Mouse (Mus musculus) E14TG2a.4 (cell line): ENCODE data around the gene Frat1.
A peak's percentile ranks its signal among the peaks of the same experiment; 100 is the strongest.

Experiments
- H3K27me3 ChIP-seq: 2 replicates; pipeline ENCODE4 v1.6.1; 2014; ENCODE audit warnings: low read length, control low read depth; ENCODE audit not compliant: insufficient read depth
- H3K36me3 ChIP-seq: 2 replicates; pipeline ENCODE4 v1.6.1; 2014; ENCODE audit warnings: low read length, control low read depth; ENCODE audit not compliant: insufficient read depth
- H3K4me1 ChIP-seq: replicated peaks from 2 replicates; pipeline ENCODE4 v1.6.1; 2014; ENCODE audit warnings: low read depth, low read length, control low read depth
- H3K4me3 ChIP-seq: replicated peaks from 2 replicates; pipeline ENCODE4 v1.5.1; 2014; ENCODE audit warnings: mild to moderate bottlenecking, low read length
- H3K9me3 ChIP-seq: 2 replicates; pipeline ENCODE4 v1.6.1; 2014; ENCODE audit warnings: low read length, control low read depth
- CTCF ChIP-seq: conservative IDR thresholded peaks from 2 replicates; pipeline ENCODE4 v1.5.1; 2014; ENCODE audit warnings: low read length
- NANOG ChIP-seq: IDR thresholded peaks from 2 replicates; pipeline ENCODE4 v1.6.1; 2014; ENCODE audit warnings: borderline replicate concordance, low read length, mixed read lengths
- POU5F1 ChIP-seq: IDR thresholded peaks from 2 replicates; pipeline ENCODE4 v1.6.1; 2014; ENCODE audit warnings: low read length, borderline replicate concordance

Frat1 gene

DNA sequence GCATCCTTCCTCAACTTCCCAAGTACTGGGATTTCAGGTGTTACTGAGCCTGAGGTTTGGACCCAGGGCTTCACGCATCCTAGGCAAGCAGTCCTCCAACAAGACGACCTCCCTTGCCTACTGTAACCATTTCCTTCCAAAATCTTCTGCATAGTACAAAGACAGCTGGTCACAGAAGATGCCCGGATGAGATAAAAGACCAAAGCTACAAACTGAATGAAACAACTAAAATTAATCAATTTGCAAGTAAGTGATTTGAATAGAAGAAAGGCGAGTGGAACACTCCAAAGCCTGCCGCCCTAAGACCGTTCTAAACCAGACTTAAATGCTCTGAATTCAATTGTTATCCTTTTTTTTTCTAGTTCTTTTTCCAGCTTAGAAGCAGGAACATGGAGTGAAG, 5.6 kb downstream of the Frat1 start:
- TF ChIP-seq POU5F1 (no peak), NANOG (no peak), CTCF (no peak)
- H3K36me3 ChIP-seq = no peaks in the 10 kb centered on the region
- H3K9me3 ChIP-seq = no peaks in the 10 kb centered on the region

DNA sequence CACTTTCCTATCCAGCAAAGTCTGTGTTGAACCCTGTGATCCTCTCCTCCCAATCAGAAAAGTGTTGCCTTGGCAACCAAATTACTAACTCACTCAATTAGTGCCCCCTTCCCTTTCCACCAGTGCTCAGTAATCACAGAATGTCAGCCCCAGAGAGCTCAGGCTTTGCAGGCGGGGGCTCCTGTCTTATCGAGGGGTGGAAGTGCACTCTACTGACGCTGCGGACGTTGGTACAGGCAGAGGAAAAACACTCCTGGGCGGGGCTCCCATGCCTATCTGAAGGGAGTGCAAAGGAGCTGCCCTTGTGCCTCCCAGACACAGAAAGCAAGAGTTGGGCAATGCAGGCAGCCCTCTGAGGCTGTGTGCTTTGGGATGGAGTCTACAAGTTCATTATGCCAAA, 6.0 kb downstream of the Frat1 start:
- Histone ChIP-seq H3K4me1 (peaks cover 42% of the 10 kb centered on the region), H3K36me3 (no peaks in the 10 kb centered on the region), H3K27me3 (peaks cover 52% of the 10 kb centered on the region), H3K9me3 (no peaks in the 10 kb centered on the region), H3K4me3 (0 out of 2 replicates have a peak overlapping the region, but pooled peaks have one; percentile 2)
- TF ChIP-seq NANOG = no peak
- TF ChIP-seq CTCF = no peak
- no peak for TF ChIP-seq POU5F1

More for the DNA sequence above, 5.6 kb downstream of the Frat1 start:
- Histone ChIP-seq H3K27me3 (peaks cover 56% of the 10 kb centered on the region), H3K4me1 (peaks cover 43% of the 10 kb centered on the region), H3K4me3 (no peak overlapping the region)

DNA sequence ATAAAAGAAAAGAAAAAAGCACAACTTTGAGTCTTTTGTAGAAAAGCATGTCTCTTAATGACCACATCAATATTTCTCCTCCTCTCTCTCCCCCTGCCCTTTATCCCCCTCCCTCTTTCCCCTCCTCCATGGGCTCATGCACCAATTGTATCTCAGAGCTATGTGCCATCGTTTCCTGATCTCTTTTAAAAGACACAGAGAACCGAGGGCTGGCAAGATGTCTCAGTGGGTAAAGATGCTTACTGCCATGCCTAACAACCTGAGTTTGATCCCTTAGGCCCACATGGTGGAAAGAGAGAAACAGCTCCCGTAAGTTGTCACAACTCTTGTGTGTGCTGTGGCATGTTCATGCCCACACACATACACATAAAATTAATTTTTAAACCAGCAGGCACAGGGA, 6.9 kb downstream of the Frat1 start:
- no peak for TF ChIP-seq NANOG
- no peak for TF ChIP-seq POU5F1
- TF ChIP-seq CTCF = no peak
- H3K4me3 ChIP-seq = no peak overlapping the region
- peaks cover 33% of the 10 kb centered on the region for H3K4me1 ChIP-seq
- H3K36me3 ChIP-seq = no peaks in the 10 kb centered on the region
- no peaks in the 10 kb centered on the region for H3K9me3 ChIP-seq
- H3K27me3 ChIP-seq = peaks cover 44% of the 10 kb centered on the region

DNA sequence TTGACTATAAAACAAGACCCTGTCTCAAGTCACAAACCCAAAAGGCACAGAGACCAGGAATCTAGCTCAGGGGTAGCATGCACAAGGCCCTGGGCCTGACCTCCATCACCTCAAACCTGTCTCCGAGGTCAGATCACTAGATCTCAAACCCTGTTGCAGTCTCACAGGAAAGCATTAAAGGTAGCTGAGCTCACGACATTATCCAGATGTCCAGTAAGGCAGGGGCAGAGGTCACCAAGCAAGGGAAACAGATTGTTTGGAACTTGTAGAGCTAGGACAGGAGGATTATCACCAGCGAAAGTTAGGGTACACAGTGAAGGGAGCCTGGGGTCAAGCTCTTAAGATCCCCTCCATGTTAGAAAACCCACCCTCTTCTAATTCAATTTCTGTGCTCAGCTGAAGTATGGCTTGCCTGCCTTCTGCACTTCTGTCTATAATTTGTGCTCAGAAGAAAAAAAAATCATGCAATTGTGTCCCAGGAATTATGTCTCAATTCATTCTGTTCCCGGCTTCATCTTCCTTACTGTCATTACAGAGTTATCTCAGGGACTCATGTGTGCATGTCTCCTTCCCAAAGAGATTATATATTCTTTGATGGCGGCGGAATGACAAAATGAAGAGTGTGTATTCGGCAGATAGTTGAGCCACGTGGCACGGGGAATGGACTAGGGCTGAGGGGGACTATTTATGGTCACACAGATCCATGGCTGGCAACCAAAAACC, 7.6 kb downstream of the Frat1 start:
- Histone ChIP-seq H3K4me1 (peaks cover 27% of the 10 kb centered on the region), H3K9me3 (no peaks in the 10 kb centered on the region), H3K4me3 (no peak overlapping the region), H3K27me3 (peaks cover 44% of the 10 kb centered on the region), H3K36me3 (no peaks in the 10 kb centered on the region)
- TF ChIP-seq CTCF (no peak), POU5F1 (no peak), NANOG (no peak)

DNA sequence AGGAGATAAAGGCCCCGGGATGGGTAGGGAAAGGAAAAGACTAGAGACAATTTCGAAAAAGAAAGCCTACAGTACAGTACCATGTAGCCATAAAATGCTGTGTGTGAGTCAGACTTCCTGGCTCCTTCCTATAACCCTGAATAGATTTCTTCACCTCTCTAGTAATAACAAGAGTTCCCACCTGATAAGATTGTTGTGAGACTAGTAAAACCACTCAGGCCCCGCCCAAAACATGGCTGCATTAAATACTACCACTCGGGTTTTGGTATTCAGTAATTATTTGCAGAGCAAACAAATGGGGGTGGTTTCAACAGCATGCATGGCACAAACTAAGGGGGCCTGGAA, 8.1 kb downstream of the Frat1 start:
- Histone ChIP-seq H3K4me1 (peaks cover 22% of the 10 kb centered on the region), H3K36me3 (no peaks in the 10 kb centered on the region), H3K27me3 (peaks cover 41% of the 10 kb centered on the region), H3K9me3 (no peaks in the 10 kb centered on the region), H3K4me3 (no peak overlapping the region)
- TF ChIP-seq NANOG (no peak), POU5F1 (no peak), CTCF (no peak)

DNA sequence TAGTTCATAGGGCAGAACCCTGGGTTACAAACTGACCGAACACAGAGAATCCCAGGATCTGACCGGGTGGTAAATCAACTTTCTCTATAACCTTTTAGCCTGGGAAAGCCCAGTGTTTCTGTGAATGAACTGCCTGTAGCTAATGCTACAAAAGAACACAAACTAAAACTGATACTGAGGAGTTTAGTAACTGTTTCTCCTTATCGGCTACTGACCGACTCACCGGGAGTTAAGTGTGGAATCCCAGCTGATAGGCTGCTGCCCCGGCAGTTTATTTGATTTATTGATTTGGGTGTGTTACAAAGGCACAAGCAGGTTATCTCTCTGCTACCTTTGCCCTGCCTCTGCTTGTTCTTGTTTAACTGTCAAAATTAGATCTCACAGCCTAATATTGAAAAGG, 9.0 kb downstream of the Frat1 start:
- Histone ChIP-seq H3K27me3 (peaks cover 34% of the 10 kb centered on the region), H3K4me1 (peaks cover 17% of the 10 kb centered on the region), H3K36me3 (no peaks in the 10 kb centered on the region), H3K4me3 (no peak overlapping the region), H3K9me3 (no peaks in the 10 kb centered on the region)
- TF ChIP-seq CTCF = no peak
- no peak for TF ChIP-seq POU5F1
- no peak for TF ChIP-seq NANOG

DNA sequence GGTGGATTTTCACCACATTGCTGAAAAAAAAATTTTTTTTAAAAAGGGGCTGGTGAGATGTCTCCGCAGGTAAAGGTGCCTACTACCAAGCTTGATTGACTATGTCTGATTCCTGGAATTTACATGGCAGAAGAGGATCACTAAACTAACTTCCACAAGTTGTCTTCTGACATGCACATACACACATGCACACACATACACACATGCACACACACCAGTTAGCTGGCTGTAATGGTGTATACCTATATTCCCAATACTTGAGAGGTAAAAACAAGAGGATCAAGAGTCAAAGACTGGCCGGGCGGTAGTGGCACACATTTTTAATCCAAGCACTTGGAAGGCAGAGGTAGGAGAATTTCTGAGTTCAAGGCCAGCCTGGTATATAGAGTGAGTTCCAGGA, 9.9 kb downstream of the Frat1 start:
- H3K9me3 ChIP-seq = no peaks in the 10 kb centered on the region
- H3K4me1 ChIP-seq = peaks cover 17% of the 10 kb centered on the region
- H3K36me3 ChIP-seq = no peaks in the 10 kb centered on the region
- no peak overlapping the region for H3K4me3 ChIP-seq
- peaks cover 29% of the 10 kb centered on the region for H3K27me3 ChIP-seq
- TF ChIP-seq NANOG (no peak), CTCF (no peak), POU5F1 (no peak)

DNA sequence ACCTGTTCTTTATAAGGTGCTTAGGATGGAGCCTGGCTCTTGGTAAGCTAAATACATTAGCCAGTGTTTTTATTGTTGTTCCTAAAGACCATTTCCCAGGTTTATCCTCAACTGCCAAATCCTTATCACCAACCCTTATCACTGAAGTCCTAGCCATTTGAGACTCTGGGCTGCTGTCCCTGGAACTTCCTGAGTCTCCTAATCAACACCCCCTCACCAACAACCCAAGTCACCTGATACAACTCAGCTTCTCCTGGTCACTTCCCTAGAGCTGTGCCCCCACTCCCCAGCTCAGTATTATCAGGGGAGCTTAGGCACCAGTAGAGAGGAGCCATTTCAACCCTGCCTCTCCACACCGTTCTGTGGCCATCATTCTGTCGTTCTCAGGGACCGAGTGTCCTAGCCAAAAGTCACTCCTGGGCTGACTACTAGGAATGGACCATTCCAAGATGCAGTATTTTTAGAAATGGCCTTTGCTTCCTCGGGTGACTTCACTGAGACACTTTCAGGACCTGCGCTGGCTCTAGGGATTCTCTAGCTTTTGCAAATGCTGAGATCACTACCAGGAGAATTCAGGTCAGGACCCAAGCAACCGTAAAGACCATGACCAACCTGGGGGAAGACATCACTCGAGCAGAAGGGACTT, 11.5 kb downstream of the Frat1 start:
- peaks cover 36% of the 10 kb centered on the region for H3K27me3 ChIP-seq
- no peak for TF ChIP-seq POU5F1
- TF ChIP-seq NANOG = no peak
- H3K9me3 ChIP-seq = no peaks in the 10 kb centered on the region
- peaks cover 17% of the 10 kb centered on the region for H3K4me1 ChIP-seq
- H3K36me3 ChIP-seq = peaks cover 9% of the 10 kb centered on the region; the same call in 1 of the 2 replicates
- H3K4me3 ChIP-seq = no peak overlapping the region
